Mouse (Mus musculus): Measurements from ENCODE around the gene Ppp2r3a.

Ppp2r3a gene

DNA sequence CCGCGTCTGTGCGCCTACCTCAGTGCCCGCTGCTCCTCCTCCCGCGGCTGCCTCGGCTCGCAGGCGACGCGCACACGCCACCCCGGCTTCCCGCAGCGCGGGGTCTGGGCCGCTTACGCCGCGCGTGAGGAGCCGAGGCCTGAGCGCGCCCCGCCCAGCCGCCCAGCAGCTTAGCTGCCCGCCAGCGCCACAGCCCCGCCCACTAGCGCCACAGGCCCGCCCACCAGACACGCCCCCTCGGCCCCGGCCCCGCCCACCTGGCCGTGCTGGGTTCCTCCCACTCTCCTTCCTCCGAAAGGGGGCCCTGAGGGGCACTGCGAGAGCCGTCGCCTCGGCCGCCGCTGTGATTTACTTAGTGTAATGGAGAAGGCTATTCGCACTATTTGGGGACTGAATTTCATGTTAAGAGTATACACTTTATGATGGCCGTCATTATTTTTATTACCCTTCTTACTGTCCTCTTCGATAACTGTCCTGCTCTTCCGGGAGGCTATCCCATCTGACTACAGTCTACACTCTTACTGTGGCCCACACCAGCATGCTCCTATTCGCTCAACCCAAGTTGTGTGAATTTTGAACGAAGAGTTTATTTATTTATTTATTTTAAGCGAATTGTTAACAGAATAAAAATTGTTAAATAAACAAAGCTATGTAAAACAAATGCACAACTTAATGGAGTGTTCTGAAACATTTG is at the start of gene Ppp2r3a:
Gene Ppp2r3a (minus strand): TSS at position 152 of the 694 bp plus-strand sequence.
- DNase-seq (ENCODE audit: low spot score) = peak; percentile 98

DNA sequence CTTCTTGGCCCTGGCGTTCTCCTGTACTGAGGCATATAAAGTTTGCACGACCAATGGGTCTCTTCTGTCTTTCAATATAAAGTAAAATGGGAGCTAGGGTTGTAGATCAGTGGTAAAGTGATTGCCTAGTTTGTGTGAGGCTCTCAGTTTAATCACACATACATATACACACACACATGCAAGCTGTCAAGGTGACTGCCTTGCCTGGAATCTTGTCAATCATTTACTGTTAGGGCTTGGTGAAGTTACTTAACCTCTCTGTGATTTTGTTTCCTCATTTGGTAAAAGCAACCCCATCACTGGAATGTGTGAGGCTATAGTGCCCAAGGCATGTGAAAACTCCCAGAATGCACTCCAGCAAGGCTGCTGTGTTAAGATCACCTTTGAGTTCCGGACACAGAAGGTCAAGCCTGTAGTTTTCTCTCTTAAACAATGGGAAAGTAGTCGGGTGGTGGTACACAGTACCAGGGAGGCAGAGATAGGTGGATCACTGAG is 48.9 kb upstream of the Ppp2r3a start:
- DNase-seq (ENCODE audit: low spot score) = no peak

DNA sequence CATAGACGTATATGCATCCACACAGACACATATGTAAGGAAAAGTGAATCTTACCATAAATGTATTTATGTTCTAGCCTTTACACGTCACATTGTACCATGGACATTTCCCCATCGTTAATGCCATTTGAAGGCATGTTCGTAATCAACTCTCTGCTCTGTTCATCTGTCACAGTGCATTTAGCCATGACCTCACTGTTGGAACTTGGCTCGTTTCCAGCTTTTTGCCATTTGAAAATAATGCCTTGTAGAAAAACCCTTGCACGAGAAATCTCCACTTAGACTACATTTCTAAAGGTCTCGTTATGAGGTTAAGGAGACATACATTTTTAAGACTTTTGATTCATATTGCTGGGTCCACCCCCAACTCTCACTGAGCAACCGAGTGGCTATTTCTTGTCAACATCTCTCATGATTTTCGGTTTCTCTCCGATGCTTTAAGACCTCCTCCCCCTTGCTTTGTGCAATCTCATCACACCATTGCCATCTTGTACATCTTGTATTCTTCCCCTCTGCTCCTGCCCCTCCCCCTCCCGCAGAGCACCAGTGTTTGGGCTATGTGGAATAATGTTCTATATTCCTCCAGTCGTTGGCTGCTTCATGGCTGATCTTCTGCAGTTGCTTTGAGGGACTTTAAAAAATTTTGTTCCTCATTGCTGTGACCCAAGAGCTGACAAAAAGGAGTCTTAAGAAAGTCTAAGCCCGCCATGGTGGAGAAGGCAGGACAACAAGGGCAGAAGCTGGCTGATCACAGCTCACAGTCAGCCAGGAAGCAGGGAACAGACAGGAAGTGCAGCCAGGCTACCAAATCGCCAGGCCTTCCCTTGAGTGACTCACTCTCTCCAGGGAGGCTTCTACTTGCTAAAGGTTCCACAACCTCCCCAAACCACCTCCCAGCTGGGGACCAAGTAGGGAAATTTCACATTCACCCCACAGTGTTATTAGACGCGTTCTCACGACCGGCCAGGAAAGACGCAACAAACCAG is 40.4 kb upstream of the Ppp2r3a start:
- DNase-seq (ENCODE audit: low spot score) = no peak

DNA sequence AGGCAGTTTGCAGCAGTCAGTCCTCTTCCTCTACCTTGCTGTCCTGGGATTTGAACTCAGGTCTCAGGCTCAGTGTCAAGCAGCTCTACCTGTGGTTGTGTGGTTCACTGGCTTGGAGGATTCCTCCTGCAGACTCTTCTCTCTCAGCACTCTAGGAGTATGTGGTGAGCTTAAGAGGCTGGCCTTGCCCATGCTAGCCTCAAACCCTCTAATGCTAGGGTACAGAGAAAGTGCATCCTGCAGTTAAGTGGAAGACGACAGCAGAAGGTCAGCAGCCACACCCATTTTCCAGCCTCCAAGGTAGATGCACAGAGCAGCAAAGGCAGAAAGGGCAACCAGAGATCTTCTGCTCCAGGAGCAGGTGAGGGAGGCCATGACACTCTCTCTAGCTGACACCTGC is 39.3 kb upstream of the Ppp2r3a start:
- DNase-seq (ENCODE audit: low spot score) = no peak

DNA sequence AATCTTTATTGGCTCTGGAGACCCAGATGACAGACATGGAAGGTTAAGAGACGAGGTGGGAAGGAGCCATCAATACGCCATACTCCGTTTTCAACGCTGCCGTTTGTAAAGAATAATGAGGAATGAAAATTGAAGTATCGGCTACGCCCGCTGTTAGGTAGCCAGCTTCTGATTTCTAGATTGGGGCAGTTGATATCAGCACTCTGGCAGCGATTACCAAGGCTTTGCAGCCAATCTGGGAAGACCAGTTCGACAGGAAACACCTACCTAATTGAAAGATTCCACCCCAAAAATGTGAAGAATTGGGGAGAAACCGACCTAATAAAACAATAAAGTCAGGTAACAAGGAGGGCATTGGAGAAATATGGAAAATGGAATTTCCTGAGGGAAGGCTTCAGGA is 38.2 kb upstream of the Ppp2r3a start:
- no peak for DNase-seq (ENCODE audit: low spot score)

DNA sequence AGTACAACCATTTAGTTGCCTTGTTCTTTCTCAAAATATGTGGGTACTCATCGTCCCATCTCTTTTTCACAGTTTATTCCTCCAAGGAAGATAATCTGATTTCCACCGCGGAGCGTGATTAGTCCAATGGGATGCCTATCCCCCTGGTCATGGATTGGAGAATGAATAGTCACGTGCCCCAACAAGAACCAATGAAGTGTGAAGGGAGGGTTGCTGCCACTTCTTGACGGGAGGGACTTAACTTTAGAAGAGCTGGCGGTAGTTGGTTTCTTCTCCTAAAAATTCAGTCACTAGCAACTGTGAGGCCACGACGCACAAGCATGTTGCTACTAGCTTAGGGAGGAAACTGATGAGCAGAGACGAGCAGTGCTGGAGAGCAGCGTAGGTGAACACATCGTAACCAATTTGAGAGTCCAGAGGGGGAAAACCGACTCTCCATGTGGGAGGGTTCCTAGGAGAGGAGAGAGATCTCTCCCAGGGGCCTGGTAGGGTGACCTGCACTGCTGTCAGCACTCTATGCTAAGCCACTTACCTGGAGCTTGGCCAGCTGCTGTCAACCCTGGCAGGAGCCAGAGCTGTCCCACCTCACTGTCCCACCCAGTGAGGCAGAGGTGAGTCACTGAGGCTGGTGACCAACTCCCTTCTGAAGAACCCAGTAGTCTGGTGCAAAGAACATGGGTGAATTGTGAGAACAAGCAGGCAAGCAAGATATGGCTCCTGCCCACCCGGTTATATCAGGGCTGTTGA is 37.5 kb upstream of the Ppp2r3a start:
- DNase-seq (ENCODE audit: low spot score) = peak; percentile 41

DNA sequence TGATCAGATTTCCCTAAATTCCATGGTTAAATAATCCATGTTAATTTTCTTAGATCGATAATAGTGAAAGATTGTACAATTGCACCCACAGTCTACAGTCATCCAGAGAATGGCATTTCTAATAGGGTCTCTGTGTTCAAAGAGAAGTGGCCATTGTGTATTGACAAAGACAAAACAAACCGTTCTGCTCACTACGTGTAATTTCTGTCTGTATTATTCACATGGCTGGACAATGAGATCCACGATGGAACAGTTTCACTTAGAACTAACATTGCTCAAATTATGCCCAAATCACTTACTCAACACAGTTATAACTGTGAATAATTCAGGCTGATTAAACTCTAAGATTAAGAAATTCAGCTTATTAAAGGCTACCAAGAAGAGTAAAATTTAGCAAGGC is 35.2 kb upstream of the Ppp2r3a start:
- no peak for DNase-seq (ENCODE audit: low spot score)

DNA sequence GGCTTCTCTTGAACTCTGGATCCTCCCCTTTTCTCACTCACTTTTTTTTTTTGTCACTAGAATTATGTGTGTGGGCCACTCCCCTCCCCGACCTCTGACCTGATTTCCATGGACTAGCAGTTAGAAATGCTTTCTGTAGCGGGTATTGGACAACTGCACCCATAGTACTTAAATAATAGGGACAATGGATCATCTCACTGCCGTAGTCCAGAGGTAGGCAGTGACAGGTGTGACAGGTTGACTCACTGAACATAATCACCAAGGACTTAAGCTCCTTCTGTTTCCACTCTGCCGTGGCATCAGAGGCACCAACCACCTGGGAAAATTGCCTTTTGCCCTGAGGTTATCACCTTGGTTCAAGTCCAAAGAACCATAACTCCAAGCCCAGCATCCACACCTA is 32.5 kb upstream of the Ppp2r3a start:
- no peak for DNase-seq (ENCODE audit: low spot score)

DNA sequence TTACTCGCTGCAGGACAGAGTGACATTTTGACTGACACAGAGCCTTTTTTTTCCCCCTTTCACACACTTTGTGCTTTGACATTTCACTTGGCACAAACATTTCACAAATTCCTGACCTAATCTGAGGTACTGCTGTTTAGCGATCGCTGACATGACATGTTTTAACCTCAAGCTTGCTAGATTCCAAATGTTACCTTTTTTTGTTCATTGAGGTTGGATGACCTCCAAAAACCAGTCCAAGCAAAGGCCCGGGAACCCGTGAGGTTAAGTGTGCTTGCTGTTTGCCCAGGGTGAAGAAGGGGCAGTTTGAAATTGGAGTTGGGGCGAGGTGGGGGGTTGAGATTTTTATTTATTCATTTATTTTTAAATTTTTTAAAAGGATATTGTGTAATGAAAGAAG is 31.1 kb upstream of the Ppp2r3a start:
- no peak for DNase-seq (ENCODE audit: low spot score)

DNA sequence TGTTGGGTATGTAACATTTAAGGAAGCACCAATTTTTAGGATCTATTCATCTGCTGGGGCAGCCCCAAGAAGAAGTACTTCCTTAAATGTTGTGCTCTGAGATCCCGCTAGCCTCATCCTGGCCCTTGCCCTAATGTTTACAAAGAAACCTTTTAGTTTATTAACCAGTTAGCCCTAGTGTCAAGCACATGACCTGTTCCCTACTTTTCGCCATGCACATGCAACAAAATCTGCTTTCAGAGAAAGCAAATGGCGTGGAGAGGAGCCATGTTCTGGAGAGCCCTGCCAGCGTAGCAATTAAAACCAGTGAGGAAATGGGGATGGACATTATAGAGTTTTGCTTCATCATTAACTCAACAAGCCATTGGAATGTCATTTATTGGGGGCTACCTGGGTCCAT is 30.3 kb upstream of the Ppp2r3a start:
- no peak for DNase-seq (ENCODE audit: low spot score)

DNA sequence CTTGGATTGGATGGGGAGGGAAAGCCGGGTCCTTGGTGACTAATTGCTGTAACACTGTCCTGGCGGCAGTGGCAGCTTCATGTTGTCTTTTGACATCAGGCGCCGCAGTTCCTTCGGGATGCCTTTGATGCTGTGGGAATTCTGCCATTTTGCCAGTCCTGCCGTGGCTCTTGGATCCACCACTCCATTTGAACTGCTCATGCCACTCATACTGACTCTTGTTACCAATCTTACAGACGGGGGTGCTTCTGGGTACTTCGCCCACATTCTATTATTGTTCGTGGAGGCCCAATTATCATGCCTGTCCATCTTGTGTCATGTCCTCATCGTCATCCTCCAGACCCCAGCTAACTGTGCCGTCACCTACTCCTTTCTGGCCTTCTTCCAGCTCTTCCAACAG is 29.7 kb upstream of the Ppp2r3a start:
- no peak for DNase-seq (ENCODE audit: low spot score)

DNA sequence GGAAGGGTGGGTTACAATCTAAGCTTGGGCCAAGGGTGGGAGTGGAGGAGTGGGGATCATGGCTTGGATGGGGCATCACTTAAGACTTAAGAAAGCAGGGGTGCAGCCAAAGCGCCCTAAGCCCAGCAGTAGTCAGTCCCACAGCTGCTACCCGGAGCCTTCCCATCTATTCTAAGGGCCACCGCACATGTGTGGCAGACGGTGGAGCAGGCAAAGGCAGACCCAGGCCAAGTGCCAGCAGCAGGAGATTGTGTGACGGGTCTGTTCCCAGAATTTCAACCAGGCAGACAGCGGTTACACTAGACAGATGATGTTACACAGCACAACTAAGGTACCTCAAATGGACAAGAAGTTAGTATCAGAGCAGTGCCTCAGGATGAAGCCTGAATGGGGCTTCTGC is 29.3 kb upstream of the Ppp2r3a start:
- DNase-seq (ENCODE audit: low spot score) = no peak

DNA sequence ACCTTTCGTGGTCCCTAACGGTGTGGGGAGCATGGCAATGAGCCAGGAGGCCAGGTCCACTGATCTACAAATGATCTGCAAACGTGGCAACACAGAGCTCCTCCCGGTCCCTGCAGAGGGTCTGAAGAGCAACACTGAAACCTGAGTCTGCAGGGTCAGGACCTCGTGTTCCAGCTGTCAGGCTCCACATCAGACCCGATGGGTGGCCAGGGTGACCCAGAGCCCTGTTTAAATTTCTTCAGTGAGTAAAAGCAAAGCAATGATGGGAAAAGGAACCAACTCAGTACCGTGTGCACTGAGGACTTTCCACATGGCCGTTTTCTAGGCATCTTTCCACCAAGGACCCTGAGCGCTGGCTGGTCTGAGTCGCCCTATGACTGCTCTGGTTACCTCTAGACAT is 28.6 kb upstream of the Ppp2r3a start:
- DNase-seq (ENCODE audit: low spot score) = no peak

DNA sequence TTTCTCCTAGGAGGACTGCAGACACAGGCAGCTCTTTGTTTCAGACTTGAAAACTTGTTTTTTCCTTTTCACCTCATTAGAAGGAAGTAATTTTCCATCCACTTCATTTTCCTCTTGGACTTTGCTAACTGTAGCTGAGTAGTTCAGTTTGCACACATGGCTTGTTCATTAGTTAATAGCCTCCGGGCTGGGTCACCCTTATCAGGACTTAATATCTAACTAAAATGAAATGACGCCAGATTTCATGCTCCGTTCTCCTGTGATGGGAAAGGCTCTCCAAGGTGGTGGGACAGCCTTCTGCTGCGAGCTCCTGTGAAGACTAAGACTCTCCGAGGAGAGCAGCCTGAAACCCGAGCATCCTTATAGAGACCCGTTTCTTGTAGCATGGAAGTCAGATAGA is 21.1 kb upstream of the Ppp2r3a start:
- no peak for DNase-seq (ENCODE audit: low spot score)

DNA sequence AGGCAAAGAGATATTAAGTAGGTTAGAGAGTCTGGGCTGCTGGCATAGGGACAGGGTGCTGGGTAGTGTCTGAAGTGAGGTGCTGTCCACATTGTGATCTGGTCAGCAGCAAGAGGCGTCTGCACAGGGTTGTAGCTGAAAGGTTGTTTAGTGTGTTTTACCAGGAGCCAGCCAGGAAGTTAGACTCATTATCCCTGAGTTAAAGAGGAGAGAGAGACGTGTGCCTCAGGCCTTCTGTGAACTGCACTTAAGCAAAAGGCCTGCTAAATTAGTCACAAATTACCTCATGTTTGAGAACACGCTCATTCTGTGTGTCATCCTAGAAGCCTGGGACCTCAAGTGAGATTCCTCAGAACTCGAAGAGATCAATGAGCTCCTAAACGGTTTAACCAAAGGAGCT is 18.4 kb upstream of the Ppp2r3a start:
- no peak for DNase-seq (ENCODE audit: low spot score)

DNA sequence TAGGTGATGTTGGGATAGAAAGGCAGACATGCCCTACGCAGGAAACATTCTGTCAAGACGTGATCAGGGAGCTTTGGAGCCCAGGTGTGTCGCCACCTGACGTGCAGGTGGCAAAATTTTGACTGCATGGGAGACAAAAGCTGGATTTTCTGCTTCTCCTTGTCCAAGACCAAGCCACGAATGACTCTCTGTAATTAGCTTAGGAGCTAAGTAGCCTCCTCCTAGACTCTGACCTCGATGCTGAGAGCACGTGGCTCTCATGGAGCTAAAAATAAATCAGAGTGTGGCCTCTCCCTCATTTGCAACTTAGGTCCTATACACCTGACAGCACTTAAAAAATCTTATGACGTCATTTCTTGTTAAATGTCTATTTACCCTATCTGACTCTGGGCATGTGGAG is 14.4 kb upstream of the Ppp2r3a start:
- no peak for DNase-seq (ENCODE audit: low spot score)

DNA sequence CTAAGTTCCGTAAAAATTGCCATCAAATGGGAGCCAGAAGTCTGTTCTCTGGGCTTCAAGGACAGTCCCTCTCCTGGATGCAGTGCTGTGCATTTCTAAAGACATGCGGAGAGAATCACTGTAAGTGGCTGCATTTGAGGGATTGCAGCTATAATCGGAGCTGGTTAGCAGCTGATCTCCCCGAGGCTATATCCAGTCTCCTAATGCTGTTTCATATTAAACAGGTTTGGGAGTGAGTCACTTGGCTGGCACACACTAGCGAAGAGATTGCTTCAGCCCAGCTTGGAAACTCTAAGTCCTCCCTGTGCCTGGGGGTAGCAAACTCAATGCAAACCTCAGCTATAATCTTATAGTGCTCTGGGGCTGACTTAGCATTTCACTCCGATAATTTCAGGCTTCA is 14.0 kb upstream of the Ppp2r3a start:
- no peak for DNase-seq (ENCODE audit: low spot score)

DNA sequence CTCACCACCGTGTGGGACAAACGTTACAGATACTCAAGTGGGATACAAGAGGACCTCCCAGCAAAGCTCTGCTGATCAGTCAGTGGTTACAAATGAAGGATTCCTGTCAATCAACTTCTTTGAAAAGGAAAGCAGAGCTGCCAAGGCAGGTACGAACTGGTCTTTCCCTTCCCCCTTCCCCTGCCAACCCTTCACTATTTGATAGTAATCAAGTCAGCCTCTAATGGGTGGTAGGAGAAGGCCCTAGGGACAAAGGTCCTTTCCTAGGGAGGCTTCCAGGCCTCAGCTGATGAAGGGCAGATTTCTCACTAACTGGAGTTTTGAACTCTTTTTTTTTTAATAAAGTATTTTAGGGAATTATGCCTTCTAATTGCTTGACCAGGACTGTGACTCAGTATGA is 11.2 kb upstream of the Ppp2r3a start:
- DNase-seq (ENCODE audit: low spot score) = no peak

DNA sequence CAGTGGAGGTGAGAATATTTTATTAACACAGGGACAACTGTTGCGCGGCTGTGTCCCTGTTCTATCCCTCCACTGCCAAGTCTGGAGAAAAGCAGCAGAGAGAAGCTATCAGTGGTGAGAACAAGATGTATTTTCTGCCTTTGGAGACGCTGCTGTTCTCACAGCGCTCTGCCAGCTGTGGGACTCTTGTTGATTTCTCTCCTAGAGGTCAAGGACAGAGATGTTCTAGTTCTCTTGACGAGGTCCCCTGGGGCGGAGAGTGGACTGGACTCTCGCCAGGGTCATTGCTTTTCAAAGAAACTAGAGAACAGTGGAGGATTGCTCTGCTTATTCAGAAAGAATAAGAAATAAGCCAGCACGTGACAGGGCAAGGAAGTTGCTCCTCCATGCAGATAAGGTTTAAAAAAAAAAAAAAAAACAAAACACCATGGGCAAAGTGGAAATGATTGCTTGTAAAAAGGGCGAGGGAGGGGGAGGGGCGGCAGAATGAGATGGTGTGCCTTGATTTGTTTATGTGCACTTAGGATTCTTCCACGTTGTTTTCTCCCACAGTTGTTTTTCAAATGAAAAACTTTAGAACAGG is 10.5 kb upstream of the Ppp2r3a start:
- peak; percentile 89 for DNase-seq (ENCODE audit: low spot score)

DNA sequence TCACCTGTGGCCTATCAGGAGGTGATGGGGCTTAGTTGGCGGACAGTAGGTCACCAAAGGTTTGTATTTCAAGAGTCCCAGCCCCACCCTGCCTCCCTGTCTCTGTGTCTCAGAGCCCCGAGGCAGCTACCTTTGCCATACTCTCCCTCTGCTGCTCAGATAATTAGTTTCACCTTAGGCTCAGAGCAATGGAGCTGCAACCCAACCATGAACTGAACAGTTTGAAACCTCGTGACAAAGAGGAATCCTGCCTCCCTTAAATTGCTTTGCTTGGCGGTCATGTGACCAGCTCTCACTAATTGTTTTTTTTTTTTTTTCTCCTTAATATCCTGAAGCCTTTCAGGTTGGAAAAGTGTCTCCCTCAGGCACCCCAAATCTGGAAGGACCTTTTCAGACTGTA is 9.8 kb upstream of the Ppp2r3a start:
- no peak for DNase-seq (ENCODE audit: low spot score)

DNA sequence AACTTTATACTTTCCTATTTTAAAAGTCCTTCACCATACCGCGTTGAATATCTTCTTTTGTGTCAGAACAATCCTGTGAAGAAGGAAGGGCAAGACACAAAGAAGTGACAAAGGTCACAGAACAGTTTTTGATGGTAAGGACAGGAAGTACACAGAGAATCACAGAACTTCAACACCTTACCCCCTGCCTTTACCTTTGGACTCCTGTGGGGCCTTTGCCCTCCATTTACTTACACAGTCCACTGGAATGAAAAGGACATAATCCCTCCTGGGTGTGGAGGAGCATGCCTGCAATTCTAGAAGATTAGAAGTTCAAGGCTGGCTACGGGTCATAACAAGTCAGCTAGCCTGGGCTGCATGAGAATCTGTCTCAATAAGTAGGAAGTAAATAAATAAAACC is 1.5 kb upstream of the Ppp2r3a start:
- DNase-seq (ENCODE audit: low spot score) = no peak

DNA sequence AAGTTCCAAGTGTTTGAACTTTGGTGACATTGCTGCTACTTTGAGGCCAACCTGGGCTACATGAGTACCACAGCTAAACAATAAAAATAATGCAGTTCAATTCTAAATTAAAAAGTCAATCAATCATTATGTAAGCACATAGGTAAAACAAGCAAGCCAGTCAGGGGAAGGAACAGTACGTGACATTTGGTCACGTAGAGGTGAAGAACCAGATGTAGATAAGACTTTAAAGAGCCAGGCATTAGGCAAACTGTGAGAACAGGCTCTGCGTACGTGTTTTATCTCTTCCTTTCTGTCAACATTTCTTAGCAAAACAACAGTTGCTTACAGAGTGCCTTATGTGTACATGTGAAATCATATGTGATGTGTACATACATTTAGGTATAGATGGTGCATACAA is 946 bp upstream of the Ppp2r3a start:
- DNase-seq (ENCODE audit: low spot score) = no peak
